Mouse (Mus musculus) lung, postnatal 0 days (tissue): ENCODE data around the gene Gm49337.

ENCODE experiments used
- CTCF ChIP-seq: IDR thresholded peaks from 2 replicates; pipeline ENCODE4 v1.5.1; 2016; ENCODE audit warnings: antibody characterized with exemption, mild to moderate bottlenecking
- EP300 ChIP-seq: IDR thresholded peaks from 2 replicates; pipeline ENCODE4 v1.6.1; 2016; ENCODE audit warnings: antibody characterized with exemption, mild to moderate bottlenecking, control low read depth

GRCm38 (mm10) chr4:116244240-116244639 lies 71.1 kb downstream of the Gm49337 start:
- no peak for TF ChIP-seq CTCF
- TF ChIP-seq EP300 = no peak
